Mouse (Mus musculus) central nervous system, embryonic 11.5 days (tissue): ENCODE data around the gene Olfr1026. TPM values are rescaled to one million over a fixed set of nuclear protein-coding genes. Genes with fewer than 3 reads are reported as not detected.

Experiments
- polyA plus RNA-seq: library from polyadenylated mRNA; depleted of rRNA; stranded (reverse); fragments of >200 nt; gene quantifications from 2 replicates; pipeline ENCODE4 v1.2.3, GENCODE M21; 2012; rRNA removed

Gene Olfr1026
- not detected in 2 replicates for polyA plus RNA-seq

GRCm38 (mm10) chr2:85921258-85921657 lies at the start of gene Olfr1026:
Gene Olfr1026 (plus strand): TSS chr2:85921558.

GRCm38 (mm10) chr2:85885340-85885739 lies 36.0 kb upstream of the Olfr1026 start, which contains the start of gene Olfr1023:
Gene Olfr1023 (plus strand): TSS chr2:85885640.

DNA sequence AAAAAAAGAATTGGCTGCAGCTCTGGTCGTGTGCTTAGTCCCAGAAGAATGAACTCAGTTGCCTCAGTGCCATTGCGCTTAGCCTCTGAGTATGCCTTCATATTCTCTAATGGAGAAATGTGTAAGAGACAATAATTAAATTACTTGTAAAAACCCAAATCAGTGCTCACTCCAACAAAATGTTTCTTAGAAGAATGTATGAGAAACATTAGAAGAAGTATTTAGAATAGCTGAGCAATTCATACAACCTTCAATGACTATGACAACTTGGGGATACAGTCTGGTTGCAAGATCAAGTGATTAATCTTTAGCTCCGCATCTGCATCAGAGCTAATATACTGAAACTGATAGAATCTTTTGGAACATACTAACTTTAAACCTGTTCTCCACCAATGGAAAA lies 16.4 kb upstream of the Olfr1026 start, which contains the start of gene Olfr1024:
TSS of gene Olfr1024 (minus strand) at position 101 of the 400 bp plus-strand sequence.

DNA sequence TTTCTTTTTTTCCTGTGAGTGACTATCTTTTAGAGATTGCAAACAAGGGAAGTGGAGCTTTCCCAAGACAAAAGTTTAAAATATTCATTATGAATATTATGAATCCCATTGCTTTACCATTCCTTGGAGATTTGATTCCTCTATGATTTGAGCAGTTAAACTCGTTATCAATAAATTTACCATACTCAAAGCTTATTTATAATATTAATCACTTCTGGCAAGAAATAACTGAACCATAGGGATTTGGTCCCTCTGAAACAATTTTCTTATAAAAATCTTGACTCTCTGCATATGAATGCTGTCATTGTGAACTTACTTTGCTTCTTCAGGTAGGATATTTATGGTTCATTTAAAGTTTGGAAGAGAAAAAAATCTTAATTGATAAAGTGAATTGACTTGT lies 6.5 kb upstream of the Olfr1026 start, which contains the start of gene Olfr1025-ps1:
TSS of gene Olfr1025-ps1 (plus strand) at position 301 of the 400 bp plus-strand sequence.

GRCm38 (mm10) chr2:85950137-85950536 lies 28.8 kb downstream of the Olfr1026 start, which contains the start of gene Olfr1028:
Gene Olfr1028 (plus strand): TSS chr2:85950437.

DNA sequence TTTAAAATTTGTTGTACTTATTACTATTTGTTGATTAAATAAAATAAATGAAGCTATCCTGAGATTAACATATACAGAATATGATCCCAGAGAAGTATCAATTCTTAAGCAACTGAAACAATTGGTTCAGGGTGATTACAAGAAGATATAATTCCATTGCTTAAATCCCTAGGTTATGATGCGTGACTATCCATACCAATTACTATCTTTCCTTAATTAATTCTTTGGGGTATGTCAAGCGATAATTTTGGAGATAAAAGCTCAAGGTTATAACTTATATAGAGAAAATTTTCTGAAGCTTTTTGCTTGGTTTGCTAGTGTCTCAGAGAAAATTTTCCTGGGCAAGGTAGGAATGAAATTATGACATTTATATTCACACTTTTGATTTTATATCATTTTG lies 52.2 kb downstream of the Olfr1026 start, which contains the start of gene Olfr1029:
TSS of gene Olfr1029 (plus strand) at position 301 of the 400 bp plus-strand sequence.

Other genes starting within 250 kb of the Olfr1026 start
- not detected in 2 replicates for gene Olfr1006, start 242.8 kb upstream of the Olfr1026 start, polyA plus RNA-seq
- gene Olfr1008, start 232.1 kb upstream of the Olfr1026 start, polyA plus RNA-seq: not detected in 2 replicates
- not detected in 2 replicates for gene Olfr1009, start 206.1 kb upstream of the Olfr1026 start, polyA plus RNA-seq
- gene Olfr1012, start 158.8 kb upstream of the Olfr1026 start, polyA plus RNA-seq: not detected in 2 replicates
- not detected in 2 replicates for gene Olfr1013, start 154.5 kb upstream of the Olfr1026 start, polyA plus RNA-seq
- not detected in 2 replicates for gene Olfr1014, start 148.8 kb upstream of the Olfr1026 start, polyA plus RNA-seq
- gene Olfr1015, start 139.5 kb upstream of the Olfr1026 start, polyA plus RNA-seq: not detected in 2 replicates
- not detected in 2 replicates for gene Olfr1016, start 119.0 kb upstream of the Olfr1026 start, polyA plus RNA-seq
- gene Olfr1018, start 103.1 kb upstream of the Olfr1026 start, polyA plus RNA-seq: not detected in 2 replicates
- gene Olfr1019, start 76.1 kb upstream of the Olfr1026 start, polyA plus RNA-seq: not detected in 2 replicates
- gene Olfr1020, start 74.5 kb upstream of the Olfr1026 start, polyA plus RNA-seq: not detected in 2 replicates
- not detected in 2 replicates for gene Olfr1022, start 53.0 kb upstream of the Olfr1026 start, polyA plus RNA-seq
- gene Olfr1023, start 35.9 kb upstream of the Olfr1026 start, polyA plus RNA-seq: not detected in 2 replicates
- gene Olfr1024, start 16.5 kb upstream of the Olfr1026 start, polyA plus RNA-seq: not detected in 2 replicates
- gene Olfr1025-ps1, start 6.4 kb upstream of the Olfr1026 start, polyA plus RNA-seq: not detected in 2 replicates
- not detected in 2 replicates for gene Olfr1028, start 28.9 kb downstream of the Olfr1026 start, polyA plus RNA-seq
- not detected in 2 replicates for gene Olfr1029, start 52.3 kb downstream of the Olfr1026 start, polyA plus RNA-seq
- not detected in 2 replicates for gene Olfr1030, start 57.7 kb downstream of the Olfr1026 start, polyA plus RNA-seq
- not detected in 2 replicates for gene Olfr1031, start 68.7 kb downstream of the Olfr1026 start, polyA plus RNA-seq
- not detected in 2 replicates for gene Olfr1032, start 84.0 kb downstream of the Olfr1026 start, polyA plus RNA-seq
- gene Olfr1033, start 99.1 kb downstream of the Olfr1026 start, polyA plus RNA-seq: 0.06 and 0.14 TPM in 2 replicates
- gene Olfr1034, start 124.3 kb downstream of the Olfr1026 start, polyA plus RNA-seq: 0.05 TPM in 1 of 2 replicates, not detected in the other
- not detected in 2 replicates for gene Olfr1036, start 152.4 kb downstream of the Olfr1026 start, polyA plus RNA-seq
- gene Olfr1037, start 165.8 kb downstream of the Olfr1026 start, polyA plus RNA-seq: not detected in 2 replicates
- not detected in 2 replicates for gene Olfr1039, start 214.4 kb downstream of the Olfr1026 start, polyA plus RNA-seq
- not detected in 2 replicates for gene Olfr1040, start 225.2 kb downstream of the Olfr1026 start, polyA plus RNA-seq
- gene Olfr1042, start 240.3 kb downstream of the Olfr1026 start, polyA plus RNA-seq: not detected in 2 replicates
- gene Olfr1043, start 246.0 kb downstream of the Olfr1026 start, polyA plus RNA-seq: not detected in 2 replicates